Mouse (Mus musculus) stomach, postnatal 0 days (tissue): ENCODE measurements around the gene Pde6d.
A peak's percentile ranks its signal among the peaks of the same experiment; 100 is the strongest.

Experiments used
- CTCF ChIP-seq: IDR thresholded peaks from 2 replicates; pipeline ENCODE4 v1.5.1; 2016; ENCODE audit warnings: antibody characterized with exemption, low read depth, mild to moderate bottlenecking, moderate library complexity
- EP300 ChIP-seq: optimal IDR thresholded peaks from 2 replicates; pipeline ENCODE3; 2016; ENCODE audit warnings: antibody characterized with exemption

DNA sequence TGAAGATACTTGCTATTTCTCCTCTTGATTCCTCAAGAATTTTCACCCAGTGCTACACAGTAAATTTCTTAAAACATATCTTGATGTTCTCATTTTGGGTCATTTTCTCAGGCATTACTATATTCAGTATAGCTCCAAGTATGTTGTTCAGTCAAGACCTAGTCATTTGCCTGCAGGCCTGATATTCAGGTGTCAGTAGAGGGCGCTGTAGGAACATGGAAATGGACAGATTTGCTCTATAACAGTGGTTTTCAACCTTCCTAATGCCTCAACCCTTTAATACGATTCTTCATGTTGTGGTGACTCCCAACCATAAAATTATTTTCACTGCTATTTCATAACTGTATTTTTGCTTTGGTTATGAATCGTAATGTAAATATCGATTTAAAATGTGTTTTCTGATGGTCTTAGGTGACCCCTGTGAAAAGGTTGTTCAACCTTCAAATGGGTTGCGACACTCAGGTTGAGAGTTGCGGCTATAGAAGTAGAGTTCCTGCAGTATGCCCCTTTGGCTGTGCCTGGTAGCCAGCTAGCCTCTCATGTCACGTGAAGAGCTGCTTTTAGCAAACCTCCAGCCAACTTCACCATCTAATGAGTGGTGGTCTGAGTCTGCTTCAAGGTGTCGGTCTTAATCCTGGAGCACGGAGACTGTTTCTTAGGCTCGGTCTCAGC is 36.2 kb upstream of the Pde6d start:
- TF ChIP-seq CTCF (peak; percentile 94), EP300 (no peak)
